Mouse (Mus musculus) limb, embryonic 13.5 days (tissue): ENCODE measurements at regions not wholly inside any gene's neighbourhood (a gene's known extent, or its start where the extent isn't known, plus 50 kb on each side); places are given as distances from the start of the nearest gene placed in this dataset.

Experiments used
- ATAC-seq: fragments of 200-750 bp; cut with Nextera tagmentation; 2 replicates; pipeline ENCODE4 v1.8.0; 2017; ENCODE audit warnings: low read depth, moderate number of reproducible peaks, moderate TSS enrichment; ENCODE audit not compliant: low FRiP score
- H3K27ac ChIP-seq: fragments of 300-500 bp; sonication (generic); 2 replicates; pipeline ENCODE4 v1.5.1; 2015; ENCODE audit warnings: inconsistent platforms, mild to moderate bottlenecking, moderate library complexity
- H3K27me3 ChIP-seq: fragments of 300-500 bp; sonication (generic); 2 replicates; pipeline ENCODE4 v1.6.1; 2015; ENCODE audit warnings: mild to moderate bottlenecking, inconsistent platforms
- H3K36me3 ChIP-seq: fragments of 300-500 bp; sonication (generic); 2 replicates; pipeline ENCODE4 v1.6.1; 2015; ENCODE audit warnings: inconsistent platforms, mild to moderate bottlenecking, moderate library complexity
- H3K4me1 ChIP-seq: fragments of 300-500 bp; sonication (generic); 2 replicates; pipeline ENCODE4 v1.6.1; 2015; ENCODE audit warnings: inconsistent platforms
- H3K4me2 ChIP-seq: fragments of 300-500 bp; sonication (generic); replicated peaks from 2 replicates; pipeline ENCODE4 v1.6.1; 2015; ENCODE audit warnings: inconsistent platforms, mild to moderate bottlenecking, moderate library complexity
- H3K4me3 ChIP-seq: fragments of 300-500 bp; sonication (generic); 2 replicates; pipeline ENCODE4 v1.5.1; 2015; ENCODE audit warnings: moderate library complexity, mild to moderate bottlenecking, inconsistent platforms
- H3K9ac ChIP-seq: fragments of 300-500 bp; sonication (generic); 2 replicates; pipeline ENCODE4 v1.6.1; 2015; ENCODE audit warnings: mild to moderate bottlenecking, inconsistent platforms
- H3K9me3 ChIP-seq: fragments of 300-500 bp; sonication (generic); 2 replicates; pipeline ENCODE4 v1.6.1; 2016; ENCODE audit warnings: inconsistent platforms
- WGBS: fragments of 180-500 bp; shearing (Covaris S2); methylation state at CpG from one replicate; pipeline ENCODE4 v1.1.7; 2015; 5-methylcytosine and 5-hydroxymethylcytosine counted together

GRCm38 (mm10) chr4:5071243-5071642, 278.1 kb upstream of the Impad1 start:
- H3K4me1 ChIP-seq: no peaks in the 10 kb centered on the region
- H3K9me3 ChIP-seq: no peaks in the 10 kb centered on the region
- no peak overlapping the region for H3K9ac ChIP-seq
- H3K27me3 ChIP-seq: no peaks in the 10 kb centered on the region
- no peaks in the 10 kb centered on the region for H3K36me3 ChIP-seq
- no peak overlapping the region for H3K4me3 ChIP-seq
- H3K27ac ChIP-seq: no peak overlapping the region
- 83% methylated on average over 4 of the region's 4 CpGs for WGBS
- ATAC-seq: no peak
- H3K4me2 ChIP-seq: no peak overlapping the region

DNA sequence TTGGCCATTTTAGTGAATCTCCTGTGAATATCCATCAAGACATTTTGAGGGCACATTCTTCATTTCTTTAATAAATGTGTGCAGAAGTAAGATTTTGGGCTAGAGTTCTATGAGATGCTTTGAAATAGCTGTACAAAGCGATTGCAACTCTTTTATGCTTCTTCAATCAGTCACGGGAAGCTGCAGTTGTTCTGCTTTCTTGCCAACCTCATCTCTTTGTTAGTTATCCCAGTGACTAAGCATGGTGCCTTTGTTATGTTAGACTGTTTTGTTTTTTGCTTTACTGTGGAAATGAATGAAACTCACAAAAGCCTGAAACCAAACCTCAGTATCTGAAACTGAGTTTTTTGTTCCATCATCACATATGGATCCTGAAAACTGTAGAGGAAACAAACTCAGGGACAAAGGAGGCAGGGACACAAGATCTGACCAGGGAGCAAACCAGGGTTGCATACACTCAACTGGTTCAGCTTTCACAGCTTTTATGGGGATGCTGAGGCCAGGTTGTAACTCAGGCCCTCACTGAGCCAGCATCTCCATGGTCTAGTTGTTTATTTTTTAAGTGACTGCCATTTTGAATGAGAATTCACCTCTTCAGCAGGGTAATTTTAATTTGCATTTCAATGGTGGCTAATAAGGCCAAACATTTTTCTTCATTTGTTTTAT, 266.3 kb upstream of the Impad1 start:
- Histone ChIP-seq H3K4me2 (no peak overlapping the region), H3K9me3 (no peaks in the 10 kb centered on the region), H3K27me3 (no peaks in the 10 kb centered on the region), H3K27ac (no peak overlapping the region), H3K4me3 (no peak overlapping the region), H3K4me1 (no peaks in the 10 kb centered on the region), H3K36me3 (no peaks in the 10 kb centered on the region), H3K9ac (no peak overlapping the region)
- 81% methylated on average over 2 of the region's 2 CpGs for WGBS
- no peak for ATAC-seq

DNA sequence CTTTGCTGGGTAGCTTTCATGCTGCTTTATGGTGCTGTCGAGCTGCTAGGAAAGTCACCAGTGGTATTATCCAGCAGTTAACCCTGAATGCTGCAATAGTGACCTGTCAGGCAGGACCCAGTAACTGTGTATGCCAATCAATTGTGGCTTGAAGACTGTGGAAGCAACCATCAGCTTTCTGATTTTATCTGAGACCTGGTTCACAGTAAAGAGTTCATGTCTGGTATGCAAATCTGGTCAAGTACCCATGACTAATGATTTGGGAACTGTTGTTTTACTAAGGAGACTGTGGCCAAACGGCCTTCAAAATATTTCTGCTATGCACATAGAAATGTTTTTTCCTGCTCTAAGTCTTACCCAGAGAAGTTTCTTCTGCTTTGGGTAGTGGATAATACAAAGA, 236.8 kb upstream of the Impad1 start:
- 55% methylated on average over 2 of the region's 2 CpGs for WGBS
- H3K9ac ChIP-seq: no peak overlapping the region
- no peaks in the 10 kb centered on the region for H3K9me3 ChIP-seq
- no peak overlapping the region for H3K27ac ChIP-seq
- no peaks in the 10 kb centered on the region for H3K4me1 ChIP-seq
- H3K36me3 ChIP-seq: no peaks in the 10 kb centered on the region
- H3K27me3 ChIP-seq: no peaks in the 10 kb centered on the region
- no peak overlapping the region for H3K4me3 ChIP-seq
- no peak overlapping the region for H3K4me2 ChIP-seq
- no peak for ATAC-seq

DNA sequence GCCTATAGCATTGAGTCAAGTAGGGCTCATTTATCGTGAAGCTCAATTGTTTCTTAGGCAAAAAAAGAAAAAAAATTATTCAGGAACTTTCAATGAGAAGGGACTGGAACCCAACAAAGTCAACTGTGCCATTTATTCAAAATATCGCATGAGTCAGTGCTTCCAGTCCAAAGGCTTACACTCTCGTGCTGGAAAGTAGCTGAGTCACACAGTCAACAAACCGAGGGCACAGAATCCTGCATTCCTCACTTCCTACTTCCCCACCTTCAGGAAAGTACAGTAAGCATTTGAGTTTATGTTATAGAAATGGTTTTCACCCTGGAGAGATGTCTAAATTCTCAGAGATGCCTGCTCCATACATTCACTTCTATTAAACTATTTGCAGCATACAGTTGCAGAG, 194.3 kb upstream of the Impad1 start:
- no peaks in the 10 kb centered on the region for H3K36me3 ChIP-seq
- no peak for ATAC-seq
- 81% methylated on average over 4 of the region's 4 CpGs for WGBS

GRCm38 (mm10) chr4:4983474-4984194, 190.5 kb upstream of the Impad1 start:
- no peak overlapping the region for H3K27ac ChIP-seq
- H3K9ac ChIP-seq: no peak overlapping the region
- no peak overlapping the region for H3K4me3 ChIP-seq
- no peaks in the 10 kb centered on the region for H3K36me3 ChIP-seq
- no peaks in the 10 kb centered on the region for H3K9me3 ChIP-seq
- H3K4me2 ChIP-seq: no peak overlapping the region
- H3K27me3 ChIP-seq: no peaks in the 10 kb centered on the region
- peak; percentile 69; the same call in 1 of the 2 replicates for ATAC-seq
- WGBS: 40% methylated on average over 1 of the region's 1 CpGs
- H3K4me1 ChIP-seq: no peaks in the 10 kb centered on the region

More for the DNA sequence above, 194.3 kb upstream of the Impad1 start:
- no peaks in the 10 kb centered on the region for H3K4me1 ChIP-seq
- no peaks in the 10 kb centered on the region for H3K9me3 ChIP-seq
- H3K4me3 ChIP-seq: no peak overlapping the region
- H3K4me2 ChIP-seq: no peak overlapping the region
- no peak overlapping the region for H3K9ac ChIP-seq
- no peak overlapping the region for H3K27ac ChIP-seq
- H3K27me3 ChIP-seq: no peaks in the 10 kb centered on the region

- Histone ChIP-seq H3K27ac (no peak overlapping the region), H3K4me3 (no peak overlapping the region), H3K27me3 (no peaks in the 10 kb centered on the region), H3K4me2 (no peak overlapping the region), H3K9ac (no peak overlapping the region), H3K9me3 (no peaks in the 10 kb centered on the region), H3K36me3 (no peaks in the 10 kb centered on the region), H3K4me1 (no peaks in the 10 kb centered on the region)
- WGBS: 73% methylated on average over 2 of the region's 2 CpGs
- no peak for ATAC-seq
These were observed 178.7 kb upstream of the Impad1 start for GRCm38 (mm10) chr4:4971800-4972319.

GRCm38 (mm10) chr4:4948956-4949355, 155.8 kb upstream of the Impad1 start:
- no peak overlapping the region for H3K9ac ChIP-seq
- H3K4me2 ChIP-seq: no peak overlapping the region
- no peak for ATAC-seq
- no peaks in the 10 kb centered on the region for H3K4me1 ChIP-seq
- WGBS: 78% methylated on average over 1 of the region's 1 CpGs
- no peaks in the 10 kb centered on the region for H3K27me3 ChIP-seq
- H3K27ac ChIP-seq: no peak overlapping the region
- no peaks in the 10 kb centered on the region for H3K9me3 ChIP-seq
- no peak overlapping the region for H3K4me3 ChIP-seq
- H3K36me3 ChIP-seq: no peaks in the 10 kb centered on the region

GRCm38 (mm10) chr4:4944498-4944897, 151.3 kb upstream of the Impad1 start:
- Histone ChIP-seq H3K27ac (no peak overlapping the region), H3K9ac (no peak overlapping the region), H3K27me3 (no peaks in the 10 kb centered on the region), H3K4me2 (no peak overlapping the region), H3K4me3 (no peak overlapping the region), H3K9me3 (no peaks in the 10 kb centered on the region), H3K4me1 (no peaks in the 10 kb centered on the region), H3K36me3 (no peaks in the 10 kb centered on the region)
- ATAC-seq: no peak

DNA sequence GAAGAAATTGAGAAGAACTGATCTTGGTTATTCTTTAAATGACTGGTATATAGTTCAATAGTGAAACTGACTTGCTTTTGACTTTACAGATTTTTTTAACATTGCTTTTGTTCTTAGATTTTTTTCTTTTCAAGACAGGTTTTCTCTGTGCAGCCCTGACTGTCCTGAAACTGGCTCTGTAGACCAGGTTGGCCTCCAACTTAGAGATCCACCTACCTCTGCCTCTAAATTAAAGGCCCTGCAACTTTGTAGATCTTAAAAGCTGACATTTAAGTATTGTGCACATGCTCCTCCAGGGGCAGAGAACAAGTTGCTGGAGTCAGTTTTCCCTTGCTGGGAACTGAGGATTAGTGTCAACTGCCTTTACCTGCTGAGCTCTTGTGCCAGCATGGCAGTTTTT, 132.6 kb upstream of the Impad1 start:
- Histone ChIP-seq H3K36me3 (no peaks in the 10 kb centered on the region), H3K9ac (no peak overlapping the region), H3K9me3 (no peaks in the 10 kb centered on the region), H3K27ac (no peak overlapping the region), H3K4me1 (no peaks in the 10 kb centered on the region), H3K27me3 (no peaks in the 10 kb centered on the region), H3K4me2 (no peak overlapping the region), H3K4me3 (no peak overlapping the region)
- ATAC-seq: no peak

- no peak for ATAC-seq
- Histone ChIP-seq H3K9ac (no peak overlapping the region), H3K27me3 (no peaks in the 10 kb centered on the region), H3K4me2 (no peak overlapping the region), H3K36me3 (no peaks in the 10 kb centered on the region), H3K9me3 (peaks cover 5% of the 10 kb centered on the region; the same call in 1 of the 2 replicates), H3K27ac (no peak overlapping the region), H3K4me1 (no peaks in the 10 kb centered on the region), H3K4me3 (no peak overlapping the region)
- WGBS: 75% methylated on average over 1 of the region's 1 CpGs
These were observed 127.1 kb upstream of the Impad1 start for GRCm38 (mm10) chr4:4920256-4920655.

GRCm38 (mm10) chr4:4875257-4875656, 82.1 kb upstream of the Impad1 start:
- no peak overlapping the region for H3K27ac ChIP-seq
- H3K4me3 ChIP-seq: no peak overlapping the region
- peaks cover 6% of the 10 kb centered on the region; the same call in 1 of the 2 replicates for H3K9me3 ChIP-seq
- no peaks in the 10 kb centered on the region for H3K36me3 ChIP-seq
- no peaks in the 10 kb centered on the region for H3K27me3 ChIP-seq
- H3K4me2 ChIP-seq: no peak overlapping the region
- no peak overlapping the region for H3K9ac ChIP-seq
- ATAC-seq: peak; percentile 73; the same call in 1 of the 2 replicates
- H3K4me1 ChIP-seq: no peaks in the 10 kb centered on the region

DNA sequence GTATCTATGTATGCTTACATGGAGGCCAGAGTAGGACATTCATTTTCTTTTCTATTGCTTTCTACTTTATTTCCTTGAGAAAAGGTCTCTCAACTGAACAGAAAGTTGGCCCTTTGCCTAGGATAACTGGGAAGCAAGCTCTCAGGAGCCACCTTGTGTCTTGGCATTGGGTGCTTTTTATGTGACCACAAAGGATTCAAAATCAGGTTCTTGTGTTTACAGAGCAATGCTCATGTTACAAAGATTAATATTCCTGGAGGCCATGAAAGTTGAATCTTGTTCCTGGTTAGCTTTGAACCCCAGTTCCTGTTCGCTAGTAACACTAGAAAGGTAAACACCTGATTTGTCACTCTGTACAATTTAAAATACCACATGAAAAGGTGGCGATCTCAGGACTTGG, 65.2 kb upstream of the Impad1 start:
- no peaks in the 10 kb centered on the region for H3K27me3 ChIP-seq
- no peak overlapping the region for H3K4me2 ChIP-seq
- no peaks in the 10 kb centered on the region for H3K4me1 ChIP-seq
- H3K9ac ChIP-seq: no peak overlapping the region
- no peak overlapping the region for H3K27ac ChIP-seq
- ATAC-seq: no peak
- 74% methylated on average over 2 of the region's 2 CpGs for WGBS
- H3K36me3 ChIP-seq: no peaks in the 10 kb centered on the region
- no peak overlapping the region for H3K4me3 ChIP-seq
- H3K9me3 ChIP-seq: no peaks in the 10 kb centered on the region
